Mouse (Mus musculus) bone marrow, adult 2 months (tissue): ENCODE measurements around the gene Tpst2.

Source experiments
- CTCF ChIP-seq: fragments of 200-500 bp; IDR thresholded peaks from 2 replicates; pipeline ENCODE4 v1.5.1; 2011; ENCODE audit warnings: low read length, control low read depth; ENCODE audit not compliant: control insufficient read depth, insufficient read depth
- POLR2A ChIP-seq: fragments of 200-500 bp; IDR thresholded peaks from 2 replicates; pipeline ENCODE4 v1.6.1; 2011; ENCODE audit warnings: low read depth, mild to moderate bottlenecking, control low read depth, low read length, borderline replicate concordance; ENCODE audit not compliant: control insufficient read depth

- TF ChIP-seq CTCF (no peak), POLR2A (no peak)
Measured at GRCm38 (mm10) chr5:112237866-112238570, 38.5 kb upstream of the Tpst2 start.
